Mouse (Mus musculus) fibroblast of lung, adult 2 months (primary cell): ENCODE data around the gene Zfp69.
A peak's percentile ranks its signal among the peaks of the same experiment; 100 is the strongest.

ENCODE experiments used
- DNase-seq: peaks from one replicate; pipeline ENCODE4 v3.0.0-alpha.2; 2011; ENCODE audit warnings: low read depth

Zfp69 gene

DNA sequence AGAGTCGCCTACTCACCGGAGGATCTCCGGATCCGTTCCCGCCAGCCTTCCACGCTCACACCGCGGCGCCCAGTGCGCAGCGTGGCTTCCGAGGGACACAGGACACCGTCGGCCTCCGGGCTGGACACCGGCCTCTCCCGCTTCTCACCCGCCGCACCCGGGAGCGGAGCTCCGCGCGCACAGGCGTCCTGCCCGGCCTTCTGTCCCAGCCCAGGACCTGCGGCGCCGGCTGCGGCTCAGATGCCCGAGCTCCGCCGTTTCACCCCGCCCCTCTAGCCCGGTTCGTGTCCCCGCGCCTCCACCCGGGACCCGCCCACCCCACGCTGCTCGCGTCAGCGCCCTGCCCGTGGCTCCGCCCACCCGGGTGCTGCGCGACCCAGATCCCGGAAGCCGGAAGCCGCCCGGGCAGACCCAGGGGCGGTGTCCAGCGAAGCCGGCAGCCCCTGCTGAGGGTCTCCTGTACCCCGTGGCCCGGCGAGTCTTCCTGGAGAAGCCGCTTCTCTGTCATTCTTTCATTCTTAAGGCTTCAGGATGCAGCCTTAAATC is at the start of gene Zfp69:
Gene Zfp69, minus strand, starts transcription at position 272 of the 546 bp plus-strand sequence.
- peak; percentile 60 for DNase-seq

DNA sequence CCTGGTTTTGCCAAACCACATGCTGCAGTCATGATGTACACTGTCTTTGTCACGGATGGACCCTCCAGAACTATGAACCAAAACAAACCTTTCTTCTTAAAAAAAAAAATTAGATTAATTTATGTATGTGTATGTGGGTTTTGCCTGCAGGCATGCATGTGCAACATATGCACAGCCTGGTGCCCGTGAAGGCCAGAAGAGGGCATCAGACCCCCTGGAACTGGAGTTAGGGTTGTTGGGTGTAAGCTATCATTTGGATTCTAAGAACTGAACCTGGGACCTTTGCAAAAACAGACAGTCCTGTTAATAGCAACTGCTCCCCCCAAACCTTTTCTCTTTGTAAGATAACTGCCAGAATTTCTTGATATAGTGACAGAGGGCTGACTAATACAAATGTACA is 49.5 kb upstream of the Zfp69 start:
- no peak for DNase-seq

DNA sequence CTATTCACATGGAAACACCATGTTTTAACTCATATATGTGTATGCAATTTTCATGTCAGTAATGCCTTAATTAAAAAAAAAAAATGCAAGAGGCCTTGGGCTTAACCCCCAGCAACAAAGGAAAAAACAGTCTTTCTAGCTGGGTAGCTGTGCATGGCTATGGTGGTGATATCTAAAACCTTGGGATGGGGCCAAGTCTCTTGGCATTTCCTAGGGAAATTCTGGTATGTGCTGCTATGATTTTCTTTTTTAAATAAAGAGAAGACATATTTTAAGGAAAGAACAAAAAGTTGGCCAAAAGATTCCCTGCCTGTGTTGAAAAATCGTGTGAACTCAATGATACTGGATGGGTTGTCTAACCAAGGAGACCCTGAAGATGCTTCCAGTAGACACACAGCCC is 44.4 kb upstream of the Zfp69 start:
- no peak for DNase-seq

DNA sequence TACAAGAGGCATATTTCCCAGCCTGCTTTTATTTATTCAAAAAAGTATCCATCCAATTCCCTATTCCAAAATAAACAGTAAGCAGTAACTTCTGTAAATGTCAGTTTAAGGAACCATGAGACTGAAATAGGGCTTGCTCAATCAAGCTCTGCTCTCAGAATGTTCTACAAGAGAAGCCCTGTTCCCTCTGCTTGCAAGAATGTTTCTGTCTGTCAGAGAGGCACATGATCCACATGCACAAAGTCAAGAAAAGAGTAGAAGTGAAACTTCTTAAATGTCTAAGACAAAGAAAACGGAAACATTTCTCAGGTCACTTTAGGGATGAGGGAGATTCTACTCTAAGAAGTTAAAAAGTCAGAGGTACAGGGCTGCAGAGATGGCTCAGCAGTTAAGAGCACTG is 41.5 kb upstream of the Zfp69 start:
- peak; percentile 46 for DNase-seq

DNA sequence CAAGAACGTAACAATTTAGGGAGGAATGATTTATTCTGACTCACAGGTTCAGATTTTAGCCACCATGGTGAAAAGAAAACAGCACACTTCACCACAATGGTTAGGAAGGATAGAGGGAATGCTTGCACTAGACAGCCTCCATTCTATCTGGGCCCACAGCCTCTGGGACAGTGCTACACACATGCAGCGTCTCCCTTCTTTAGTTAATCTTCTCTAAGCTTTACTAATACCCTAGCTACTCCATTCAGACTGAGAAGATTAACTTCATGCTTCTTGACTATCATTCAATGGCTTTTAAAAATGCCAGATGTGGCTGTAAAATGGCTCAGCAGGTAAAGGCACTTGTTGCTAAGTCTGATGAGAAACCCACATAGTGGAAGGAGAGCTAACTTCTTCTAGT is 40.8 kb upstream of the Zfp69 start:
- DNase-seq: no peak

DNA sequence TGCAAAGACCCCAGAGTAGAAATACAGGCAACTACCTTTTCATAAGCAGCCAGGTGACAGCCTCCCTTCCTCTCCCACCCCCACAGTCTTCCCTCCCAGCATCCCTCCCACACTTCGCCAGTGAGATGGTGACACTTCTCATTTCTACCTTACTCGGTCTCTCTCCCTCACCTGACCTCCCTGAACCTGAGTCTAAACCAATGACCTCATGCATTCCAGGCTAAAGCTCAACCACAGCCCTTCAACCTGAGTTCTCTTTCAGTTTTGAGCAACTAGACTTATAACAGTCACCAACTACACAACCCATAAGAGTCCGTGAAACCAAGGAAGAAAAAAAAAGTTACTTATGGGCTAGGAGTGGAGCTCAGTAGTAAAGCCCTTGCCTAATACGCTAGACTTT is 35.8 kb upstream of the Zfp69 start:
- no peak for DNase-seq

DNA sequence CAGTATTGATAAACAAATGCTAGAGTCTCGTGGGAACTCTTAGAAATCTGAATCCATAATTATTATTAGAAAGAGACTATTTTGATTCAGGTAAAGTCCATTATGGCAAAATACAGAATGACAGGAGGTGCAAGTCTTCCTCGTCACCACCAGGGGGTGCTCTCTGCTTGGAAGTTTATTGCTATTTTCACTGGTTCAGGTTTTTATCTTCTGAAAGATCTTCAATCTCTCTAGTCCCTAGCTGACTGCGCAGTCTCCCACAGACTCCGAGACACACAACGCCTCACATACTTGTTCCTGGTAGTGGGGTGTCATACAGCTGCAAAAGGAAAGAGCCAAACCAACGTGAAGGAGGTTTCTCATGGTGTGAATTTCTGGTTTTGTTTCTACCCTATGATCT is 34.9 kb upstream of the Zfp69 start:
- DNase-seq: no peak

DNA sequence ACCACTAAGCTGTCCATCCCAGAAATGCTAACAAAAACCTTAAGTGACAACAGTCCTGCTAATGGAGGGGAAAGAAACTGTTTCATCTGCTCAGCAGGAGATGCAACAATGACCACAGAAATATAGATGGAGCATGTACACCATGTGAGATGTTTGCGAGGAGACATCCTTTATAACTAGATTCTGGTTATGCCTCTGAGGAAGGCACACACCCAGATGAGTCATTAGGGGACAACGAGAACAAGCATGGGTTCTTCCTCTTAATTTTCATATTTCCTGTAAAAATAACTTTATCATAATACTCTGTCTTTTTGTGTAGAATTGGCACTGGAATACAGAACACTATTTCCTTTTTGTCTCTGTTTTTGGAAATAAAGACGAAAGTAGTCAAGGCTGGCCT is 26.7 kb upstream of the Zfp69 start:
- DNase-seq: no peak

DNA sequence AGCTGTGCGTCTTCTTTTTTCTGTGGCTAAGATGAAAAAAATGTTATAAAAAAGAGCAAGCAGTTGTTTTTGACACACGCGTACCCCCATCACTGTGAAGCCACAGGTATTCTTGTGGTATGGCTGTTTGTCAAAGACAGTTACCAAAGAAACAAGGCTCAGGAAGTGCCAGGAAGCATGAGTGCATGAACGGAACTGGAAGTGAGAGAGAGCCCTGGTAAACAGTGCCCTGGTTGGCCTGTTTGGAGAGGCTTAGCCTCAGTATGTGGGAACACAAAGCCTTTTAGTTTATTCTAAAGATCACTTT is 23.9 kb upstream of the Zfp69 start:
- peak; percentile 59 for DNase-seq

DNA sequence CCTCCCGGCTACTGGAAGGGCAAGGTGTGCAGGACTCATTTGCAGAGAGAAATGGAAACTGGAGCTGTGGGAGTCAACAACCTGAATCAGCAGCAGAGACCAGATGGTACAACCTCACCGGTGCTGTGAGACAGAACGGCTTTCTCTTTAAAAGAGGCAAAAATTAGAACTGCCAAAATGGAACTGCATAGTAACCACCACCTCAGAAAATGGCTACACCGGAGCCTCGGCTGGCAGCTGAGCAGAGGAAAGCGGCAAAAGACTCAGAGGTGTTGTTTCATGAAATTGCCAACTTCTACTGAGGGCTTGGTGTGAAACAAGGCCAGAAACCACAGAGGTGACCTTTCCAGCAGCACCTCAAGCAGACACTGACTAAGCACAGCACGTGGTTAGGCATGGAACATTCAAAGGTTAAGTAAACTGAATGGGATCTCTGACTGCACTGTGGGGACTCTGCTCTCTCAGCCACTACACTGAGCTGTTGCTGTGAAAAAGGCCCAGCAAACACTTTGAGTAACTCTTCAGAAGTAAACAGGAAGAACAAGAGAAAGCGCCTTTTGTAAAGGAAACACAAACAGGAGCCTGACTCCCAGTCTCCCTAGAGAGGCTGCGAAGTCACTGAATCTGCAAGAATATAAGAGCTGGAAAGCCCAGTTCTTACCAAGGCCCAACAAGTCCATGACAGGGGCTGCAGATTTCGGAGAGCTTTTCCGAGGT is 23.4 kb upstream of the Zfp69 start:
- DNase-seq: peak; percentile 67

DNA sequence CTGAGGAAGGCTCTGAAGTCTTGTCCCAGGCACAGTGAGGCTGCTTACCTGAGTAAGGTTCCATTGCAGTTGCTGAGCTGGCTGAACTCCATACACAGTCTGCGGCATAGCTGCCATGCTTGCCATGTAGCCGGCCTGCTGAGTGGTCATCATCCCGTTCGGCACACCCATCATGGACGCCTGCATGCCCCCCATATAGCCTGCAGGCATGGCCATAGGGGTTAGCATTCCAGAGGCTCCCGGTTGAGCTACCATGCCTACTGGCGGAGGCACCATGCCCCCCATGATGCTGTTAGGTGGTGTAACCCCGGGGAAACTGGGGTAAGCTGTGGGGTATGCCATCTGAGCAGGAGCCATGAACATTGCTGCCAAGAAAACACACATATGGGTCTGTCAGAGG is 20.3 kb upstream of the Zfp69 start:
- DNase-seq: no peak

DNA sequence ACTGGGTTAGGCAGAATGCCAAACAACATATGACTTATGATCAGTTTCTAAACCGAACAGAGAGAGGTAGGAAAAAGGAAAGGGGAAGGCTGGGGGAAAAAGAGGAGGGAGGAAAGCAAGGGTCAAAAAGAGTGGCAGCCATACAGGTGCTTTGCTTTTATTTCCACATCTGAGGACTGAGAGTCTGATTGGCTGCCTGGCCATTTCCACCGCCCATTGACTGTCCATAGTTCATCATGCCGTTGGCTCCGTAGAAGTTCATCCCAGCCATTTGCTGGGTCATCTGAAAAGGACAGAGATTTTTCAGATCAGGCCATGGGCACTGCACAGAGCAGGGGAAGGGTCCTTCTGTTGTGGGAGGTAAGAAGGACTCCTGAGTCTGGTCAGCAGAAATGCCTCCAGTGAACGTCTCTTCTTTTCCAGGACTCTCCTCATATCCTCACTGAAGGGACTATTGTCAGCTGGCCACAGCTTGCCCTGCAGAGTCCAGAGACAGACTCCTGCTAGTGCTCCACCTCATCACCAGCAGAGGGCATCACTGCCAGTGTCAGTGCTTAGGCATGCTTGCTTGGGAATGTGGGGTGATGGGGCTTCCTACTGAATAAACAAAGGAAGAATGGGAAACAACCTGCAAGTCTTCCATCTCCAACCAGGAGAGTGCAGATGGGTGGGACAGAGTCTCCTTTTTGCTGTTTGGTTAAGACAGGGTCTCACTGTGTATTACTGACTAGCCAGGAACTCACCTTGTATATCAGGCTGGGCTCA is 18.1 kb upstream of the Zfp69 start:
- no peak for DNase-seq

DNA sequence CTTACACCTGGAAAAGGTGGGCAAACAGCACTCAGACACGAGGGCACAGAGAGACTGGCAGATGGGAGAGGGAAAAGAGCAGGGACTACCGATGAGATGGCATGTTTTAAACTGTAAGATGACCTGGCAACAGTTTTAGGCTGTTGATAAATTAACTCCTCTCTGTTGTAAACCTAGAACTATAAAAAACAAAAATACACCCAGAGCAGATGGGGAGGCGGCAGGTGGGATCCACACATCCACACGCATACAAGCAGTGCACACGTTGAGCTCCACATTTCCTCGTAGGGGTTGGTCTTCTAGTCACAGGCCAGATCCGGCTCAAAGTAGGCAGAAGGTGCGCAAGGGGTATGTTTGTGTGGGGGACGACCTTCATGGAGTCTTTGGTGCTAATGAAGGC is 17.0 kb upstream of the Zfp69 start:
- no peak for DNase-seq

DNA sequence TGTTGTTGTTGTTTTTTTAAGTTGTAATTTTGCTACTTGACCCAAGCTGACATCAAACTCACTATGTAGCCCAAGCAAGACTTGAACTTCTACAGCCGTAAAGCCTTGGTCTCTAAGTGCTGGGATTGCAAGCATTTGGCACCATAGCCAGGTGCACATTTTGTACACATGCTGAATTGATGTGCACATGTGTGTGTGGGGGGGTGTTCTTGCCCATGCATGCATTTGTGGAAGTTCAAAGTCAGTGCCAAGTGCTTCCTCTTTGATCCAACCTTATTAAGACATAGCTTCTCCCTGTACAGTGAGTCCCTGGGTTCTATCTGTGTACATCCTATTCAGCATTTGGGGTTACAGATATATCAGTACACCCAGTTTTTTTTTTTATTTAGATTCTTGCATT is 4.1 kb upstream of the Zfp69 start:
- no peak for DNase-seq

DNA sequence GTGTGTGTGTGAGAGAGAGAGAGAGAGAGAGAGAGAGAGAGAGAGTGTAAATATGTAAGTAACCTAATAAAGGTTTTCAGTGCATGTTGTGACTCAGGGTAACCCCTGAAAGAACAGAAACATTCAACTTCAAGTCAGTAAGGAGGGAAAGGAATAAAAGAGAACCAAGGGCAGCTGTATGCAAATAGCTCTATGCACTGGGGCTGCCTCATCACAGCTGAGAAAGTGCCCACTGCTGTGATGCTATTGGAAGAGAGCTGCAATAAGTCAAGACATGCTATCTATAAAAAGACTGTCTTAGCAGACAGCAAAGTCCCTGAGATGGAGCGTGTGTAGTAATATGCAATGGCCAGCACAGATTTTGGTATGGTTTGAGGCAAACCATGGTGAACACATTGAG is 2.2 kb upstream of the Zfp69 start:
- DNase-seq: no peak

DNA sequence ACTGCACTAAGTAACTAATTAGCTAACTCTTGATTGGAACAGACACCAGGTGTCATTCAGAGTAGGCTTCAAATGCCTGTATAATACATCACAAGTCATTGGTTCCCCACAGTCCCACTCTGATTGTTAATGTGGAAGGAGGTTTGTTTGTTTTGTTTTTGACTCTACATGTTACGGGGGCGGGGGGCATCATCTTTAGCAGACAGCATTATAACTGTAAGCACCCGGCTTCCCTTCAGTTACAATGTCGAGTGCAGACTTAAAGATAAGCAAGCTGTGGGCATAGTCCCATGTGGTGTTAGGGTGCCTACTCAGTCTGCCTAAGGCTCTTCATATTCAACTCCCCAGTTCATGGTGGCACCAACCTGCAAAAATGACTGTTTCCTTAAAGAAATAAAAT is 1.5 kb upstream of the Zfp69 start:
- no peak for DNase-seq

DNA sequence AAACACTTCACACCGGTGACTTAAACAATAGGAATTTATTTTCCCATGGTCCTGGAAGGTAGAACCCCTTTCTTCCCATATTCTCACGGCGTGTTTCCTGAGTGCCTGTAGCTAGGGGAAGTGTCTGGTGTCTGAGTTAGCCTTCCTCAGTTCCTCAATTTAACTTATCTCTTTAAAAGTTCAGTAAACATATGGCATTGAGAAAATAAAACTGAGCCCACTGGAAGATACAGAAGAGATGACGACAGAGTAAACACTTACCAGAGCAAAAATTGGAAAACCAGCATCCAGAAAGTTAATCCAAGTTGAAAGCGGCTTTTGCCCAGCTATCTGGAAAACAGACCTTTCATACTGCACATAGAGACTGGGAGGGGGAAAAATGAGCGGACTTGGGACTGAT is 664 bp upstream of the Zfp69 start:
- DNase-seq: no peak

DNA sequence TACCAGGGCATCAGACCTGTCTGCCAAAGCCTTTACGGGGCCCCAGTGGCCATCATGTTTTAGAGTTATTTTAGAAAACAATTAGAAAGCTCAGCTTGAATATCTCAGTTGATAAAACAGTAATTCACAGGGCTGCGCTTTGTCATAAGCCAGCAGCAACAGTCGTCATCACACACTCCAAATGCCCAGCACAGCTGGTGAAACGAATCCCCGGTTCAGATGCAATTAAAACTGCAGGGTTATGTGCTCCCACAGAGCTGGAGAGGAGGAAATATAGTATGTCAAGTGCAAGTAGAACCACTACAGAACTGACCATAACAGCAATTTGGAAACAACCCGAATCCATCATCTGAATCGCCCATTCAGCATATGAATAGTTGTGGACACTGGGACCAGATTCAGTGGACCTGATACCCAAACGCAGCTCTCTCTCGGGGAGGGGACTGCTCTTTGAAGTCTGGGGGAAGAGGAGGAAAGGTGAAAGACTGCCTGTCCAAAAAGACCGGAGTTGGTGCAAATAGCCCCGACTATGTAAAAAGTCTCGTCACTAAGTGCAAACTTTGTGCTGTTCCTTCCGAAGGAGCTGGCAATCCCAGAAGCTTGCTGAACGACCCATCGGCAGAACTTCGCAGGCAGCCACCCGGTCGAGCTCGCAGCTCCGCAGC is 604 bp downstream of the Zfp69 start:
- no peak for DNase-seq

DNA sequence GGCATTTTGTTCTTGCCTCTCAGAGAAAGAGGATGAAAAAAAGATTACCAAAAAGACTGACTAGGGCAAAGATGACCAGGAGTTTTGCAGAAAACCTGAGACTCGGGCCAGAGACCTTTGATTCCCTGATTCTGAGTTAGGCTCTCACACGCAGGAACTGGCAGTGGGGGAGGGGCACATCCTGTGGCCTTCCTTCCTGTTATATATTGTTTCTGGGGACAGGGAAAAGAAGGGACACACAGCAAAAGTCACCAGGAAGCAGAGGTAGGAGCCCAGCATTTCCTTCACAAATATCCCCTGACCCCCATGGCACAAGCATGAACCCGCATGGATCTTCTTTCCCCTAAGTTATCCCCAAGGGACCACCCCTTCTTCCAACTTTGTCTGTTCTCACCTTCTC is 2.6 kb downstream of the Zfp69 start:
- no peak for DNase-seq

DNA sequence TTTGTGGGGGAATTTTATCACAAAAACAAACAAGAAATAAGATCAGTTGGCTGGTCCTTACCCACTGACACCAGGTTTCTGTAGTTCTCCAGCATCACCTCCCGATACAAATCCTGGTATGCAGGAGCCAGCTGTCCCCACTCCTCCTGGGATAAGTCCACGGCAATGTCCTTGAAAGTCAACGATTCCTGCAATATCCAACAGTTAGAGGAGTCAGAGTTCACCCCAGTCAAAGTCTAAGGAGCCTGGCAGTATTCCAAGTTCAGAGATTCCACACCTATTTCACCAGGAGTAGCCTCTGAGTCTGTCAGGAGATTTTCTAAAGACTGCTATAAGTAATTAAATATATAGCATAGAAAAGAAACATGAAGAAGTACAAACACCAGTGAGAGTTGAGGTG is 16.5 kb downstream of the Zfp69 start:
- DNase-seq: no peak

DNA sequence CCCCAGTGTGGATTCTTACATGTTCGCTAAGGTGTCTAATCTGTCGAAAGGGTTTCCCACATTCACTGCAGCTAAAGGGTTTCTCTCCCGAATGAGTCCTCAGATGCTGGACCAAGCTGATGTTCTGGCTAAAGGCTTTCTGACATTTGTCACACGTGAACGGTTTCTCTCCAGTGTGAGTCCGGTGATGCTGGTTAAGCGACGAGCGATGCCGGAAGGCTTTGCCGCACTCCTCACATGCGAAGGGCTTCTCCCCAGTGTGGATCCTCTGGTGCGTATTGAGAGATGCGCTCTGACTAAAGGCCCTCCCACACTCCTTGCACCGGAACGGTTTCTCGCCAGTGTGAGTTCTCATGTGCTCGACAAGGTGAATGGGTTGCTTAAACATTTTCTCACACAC is 20.8 kb downstream of the Zfp69 start:
- DNase-seq: no peak

DNA sequence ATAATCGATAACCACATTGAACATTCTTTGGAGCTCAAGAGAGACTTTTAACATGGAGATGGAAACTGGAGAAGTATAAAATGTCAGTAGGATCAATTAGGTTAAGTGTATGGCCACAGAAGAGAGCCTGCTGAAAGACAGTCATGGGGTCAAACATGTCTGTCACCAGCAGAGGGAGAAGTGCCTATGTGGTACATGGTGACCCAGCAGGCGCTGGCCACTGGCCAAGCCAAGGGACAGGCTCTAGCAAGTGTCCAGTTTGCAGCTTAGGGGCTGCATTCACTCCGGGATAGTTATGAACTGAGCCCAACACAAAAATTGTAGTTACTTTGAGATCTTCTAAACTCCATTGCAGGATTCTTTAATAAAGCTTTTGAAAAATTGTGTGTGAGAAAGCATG is 22.8 kb downstream of the Zfp69 start:
- DNase-seq: no peak

DNA sequence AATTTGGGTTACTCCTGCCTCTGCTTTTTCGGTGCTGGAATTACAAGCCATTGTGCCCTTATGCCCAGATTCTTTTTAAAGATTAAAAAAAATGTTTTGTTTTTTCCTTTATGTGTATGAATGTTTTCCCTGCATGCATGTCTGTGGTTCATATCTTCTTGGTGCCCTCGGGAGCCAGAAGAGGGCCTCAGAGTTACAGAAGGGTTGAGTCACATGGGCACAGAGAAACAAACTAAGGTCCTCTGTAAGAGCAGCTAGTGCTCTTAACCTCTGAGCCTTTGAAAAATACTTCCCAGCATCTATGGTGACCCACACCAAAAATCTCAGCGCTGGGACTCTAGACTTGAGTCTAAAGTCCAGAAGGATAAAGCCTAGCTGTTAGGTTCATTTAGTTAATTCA is 26.1 kb downstream of the Zfp69 start:
- DNase-seq: peak; percentile 60
